Mouse (Mus musculus): ENCODE data around the gene Gm45261.

Gm45261 gene

DNA sequence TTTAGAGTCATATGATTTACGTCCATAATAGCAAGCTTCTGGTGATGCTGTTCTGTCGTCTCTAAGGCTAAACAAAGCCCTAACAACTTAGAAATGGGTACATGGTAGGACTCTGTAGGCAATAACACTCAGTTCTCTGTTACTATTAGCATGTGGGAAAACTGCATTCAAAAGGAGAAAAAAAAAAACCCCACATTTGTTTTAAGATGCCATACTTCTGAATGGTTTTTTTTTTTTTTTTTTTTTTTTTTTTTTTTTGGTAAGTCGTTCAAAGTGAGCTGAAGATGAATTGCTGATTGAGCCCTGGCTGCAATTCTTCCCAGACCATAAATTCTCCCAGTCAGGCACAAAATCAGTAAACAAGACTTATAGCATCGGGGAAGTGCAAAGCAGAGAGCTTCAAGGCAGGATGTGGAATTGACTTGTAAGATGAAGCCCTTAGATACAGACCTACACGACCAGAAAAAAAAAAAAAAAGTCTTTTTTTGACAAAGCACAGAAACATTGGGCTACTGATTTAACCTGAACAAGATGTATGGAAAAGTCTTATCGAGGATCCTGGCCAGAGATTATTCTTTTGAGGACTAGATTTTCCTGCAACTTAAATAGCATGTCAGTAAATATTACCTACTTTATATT, 51.7 kb downstream of the Gm45261 start:
- no peak for DNase-seq

- peak; percentile 57 to 78 for DNase-seq
Observed at GRCm38 (mm10) chr1:80408586-80408985, 52.7 kb downstream of the Gm45261 start.

- no peak for DNase-seq
Observed at GRCm38 (mm10) chr1:80404196-80404595, 57.1 kb downstream of the Gm45261 start.

DNA sequence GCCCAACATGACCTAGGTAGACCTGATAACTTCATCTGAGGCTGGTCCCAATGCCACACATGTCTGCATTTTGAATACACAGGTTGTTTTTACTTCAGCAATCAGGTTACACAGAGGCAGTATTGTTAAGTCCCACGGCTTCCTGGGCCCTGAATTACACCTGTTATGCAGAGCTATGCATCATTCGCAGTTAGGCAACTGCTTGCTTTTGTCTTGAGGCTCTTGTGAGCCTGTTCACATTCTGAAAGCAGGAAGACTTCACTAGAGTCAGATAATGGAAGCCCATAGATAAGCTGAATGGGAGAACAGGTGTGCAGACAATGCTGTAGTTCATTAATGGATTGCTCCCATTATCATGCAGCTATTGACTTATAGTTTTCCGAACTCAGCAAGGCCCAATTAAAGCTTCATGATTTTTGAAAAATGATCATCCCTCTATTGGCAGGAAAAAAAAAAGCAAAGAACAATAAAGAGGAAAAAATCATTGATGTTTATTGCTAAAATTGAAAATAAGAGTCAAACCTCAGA, 57.8 kb downstream of the Gm45261 start:
- DNase-seq, result no peak

GRCm38 (mm10) chr1:80401961-80402360, 59.3 kb downstream of the Gm45261 start:
- no peak for DNase-seq
